Mouse (Mus musculus) C2C12 (cell line): ENCODE data around the gene Sh2b3. TPM values are rescaled to one million over a fixed set of nuclear protein-coding genes. Genes with fewer than 3 reads are reported as not detected.

Experiments used
- H3K27me3 ChIP-seq: one replicate; pipeline ENCODE4 v1.6.1; 2011; ENCODE audit not compliant: control insufficient read depth, insufficient read depth, insufficient read length
- H3K36me3 ChIP-seq: one replicate; pipeline ENCODE4 v1.6.1; 2011; ENCODE audit not compliant: control insufficient read depth, insufficient read depth
- H3K4me3 ChIP-seq: one replicate; pipeline ENCODE4 v1.5.1; 2011; ENCODE audit warnings: mild to moderate bottlenecking, control low read depth; ENCODE audit not compliant: poor library complexity, insufficient read depth, severe bottlenecking
- H3K79me2 ChIP-seq: one replicate; pipeline ENCODE4 v1.6.1; 2011; ENCODE audit not compliant: control insufficient read depth, insufficient read depth
- H3K79me3 ChIP-seq: one replicate; pipeline ENCODE4 v1.6.1; 2011; ENCODE audit warnings: low read depth, control low read depth
- H3ac ChIP-seq: one replicate; pipeline ENCODE3; 2011; ENCODE audit warnings: low read depth; ENCODE audit not compliant: control insufficient read depth, insufficient read length
- CEBPB ChIP-seq: IDR thresholded peaks from one replicate; pipeline ENCODE4 v1.6.1; 2011; ENCODE audit warnings: low read depth, mild to moderate bottlenecking, control low read depth, moderate library complexity
- CTCF ChIP-seq: IDR thresholded peaks from one replicate; pipeline ENCODE4 v1.5.1; 2011; ENCODE audit not compliant: control insufficient read depth, insufficient read depth, insufficient read length
- FOSL1 ChIP-seq: IDR thresholded peaks from one replicate; pipeline ENCODE4 v1.8.0; 2011; ENCODE audit warnings: mild to moderate bottlenecking, low read length; ENCODE audit not compliant: poor library complexity, insufficient read depth, severe bottlenecking
- MAX ChIP-seq: IDR thresholded peaks from one replicate; pipeline ENCODE4 v1.6.1; 2011; ENCODE audit warnings: mild to moderate bottlenecking, control low read depth
- MYOD1 ChIP-seq: IDR thresholded peaks from one replicate; pipeline ENCODE4 v1.6.1; 2011; ENCODE audit warnings: low read depth; ENCODE audit not compliant: control insufficient read depth, insufficient read length
- MYOG ChIP-seq: IDR thresholded peaks from one replicate; pipeline ENCODE4 v1.6.1; 2011; ENCODE audit not compliant: control insufficient read depth, insufficient read length; ENCODE audit errors: extremely low read depth
- USF1 ChIP-seq: IDR thresholded peaks from one replicate; pipeline ENCODE4 v1.6.1; 2011; ENCODE audit warnings: low read depth, mild to moderate bottlenecking, control low read depth, moderate library complexity
- polyA plus RNA-seq: library from polyadenylated mRNA; unstranded; fragments of >200 nt; fragmentation: generic; extraction: Trizol; gene quantifications from one replicate; pipeline ENCODE4 v1.2.1, GENCODE M21; 2012; ENCODE audit warnings: missing spikeins

The Sh2b3 gene
- polyA plus RNA-seq, 1 experiment: 46.2 TPM

DNA sequence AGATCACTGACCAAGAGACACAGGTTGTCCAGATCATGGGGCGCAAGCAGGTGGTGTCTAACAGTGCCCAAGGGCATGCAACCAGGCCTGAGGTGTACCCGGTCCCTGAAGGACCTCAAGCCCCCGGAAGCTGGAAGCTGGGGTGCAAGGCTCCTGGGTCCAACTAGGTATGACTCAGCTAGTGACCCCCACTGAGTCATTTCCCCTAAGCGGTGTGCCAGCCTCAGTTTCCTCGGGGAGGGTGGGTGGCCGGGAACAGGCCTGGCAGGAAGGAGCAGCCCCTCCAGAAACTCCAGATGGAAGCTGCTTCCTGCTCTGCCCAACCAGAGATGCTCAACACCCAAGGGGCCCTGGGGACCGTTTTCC is 3.2 kb downstream of the Sh2b3 start:
- Histone ChIP-seq H3K79me2 (peaks cover 74% of the 10 kb centered on the region), H3K4me3 (peak overlapping the region; percentile 79), H3K79me3 (peaks cover 63% of the 10 kb centered on the region), H3K36me3 (peaks cover 29% of the 10 kb centered on the region), H3K27me3 (no peaks in the 10 kb centered on the region), H3ac (peak overlapping the region; percentile 46)
- TF ChIP-seq CTCF (no peak), MAX (no peak), MYOD1 (no peak), CEBPB (no peak), FOSL1 (no peak), MYOG (no peak), USF1 (no peak)

DNA sequence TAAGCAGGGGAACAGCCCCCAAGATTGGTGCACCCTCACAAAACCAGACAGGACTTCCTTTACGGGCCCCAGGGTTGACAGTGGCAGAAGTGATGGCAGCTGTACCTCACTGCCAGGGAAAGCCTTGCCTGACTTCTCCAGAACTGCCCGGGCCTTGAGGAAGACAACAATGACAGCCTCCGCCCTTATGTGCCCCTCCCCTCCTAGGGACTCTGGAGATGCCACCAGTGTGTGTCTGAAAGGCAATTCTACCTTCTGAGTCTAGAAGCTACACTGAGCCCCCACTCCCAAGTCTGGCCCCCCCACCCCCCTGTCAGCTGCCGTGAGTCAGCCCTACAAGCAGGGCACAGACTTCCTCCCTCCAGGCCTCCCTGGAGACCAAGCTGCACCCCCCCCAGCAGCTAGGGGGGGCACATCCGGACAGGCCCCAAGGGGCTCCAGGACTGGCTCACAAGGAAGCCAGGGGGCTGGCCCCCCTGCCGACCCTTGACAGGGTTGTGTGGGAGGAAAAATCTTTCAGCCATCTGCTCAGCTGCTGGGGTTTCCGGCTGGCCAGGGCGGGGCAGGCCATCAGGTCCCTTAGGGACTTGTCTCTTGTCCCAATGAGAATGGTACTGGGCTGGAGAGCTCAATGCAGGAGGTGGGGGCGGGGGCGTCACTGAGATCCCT is 3.7 kb downstream of the Sh2b3 start:
- H3K4me3 ChIP-seq: peak overlapping the region; percentile 79
- peaks cover 79% of the 10 kb centered on the region for H3K79me2 ChIP-seq
- H3K79me3 ChIP-seq: peaks cover 65% of the 10 kb centered on the region
- peak overlapping the region; percentile 50 for H3ac ChIP-seq
- no peak for TF ChIP-seq MAX
- no peak for TF ChIP-seq CTCF
- no peak for TF ChIP-seq CEBPB
- no peak for TF ChIP-seq USF1
- TF ChIP-seq MYOD1: no peak
- TF ChIP-seq FOSL1: no peak
- no peak for TF ChIP-seq MYOG
- H3K36me3 ChIP-seq: peaks cover 34% of the 10 kb centered on the region
- no peaks in the 10 kb centered on the region for H3K27me3 ChIP-seq

DNA sequence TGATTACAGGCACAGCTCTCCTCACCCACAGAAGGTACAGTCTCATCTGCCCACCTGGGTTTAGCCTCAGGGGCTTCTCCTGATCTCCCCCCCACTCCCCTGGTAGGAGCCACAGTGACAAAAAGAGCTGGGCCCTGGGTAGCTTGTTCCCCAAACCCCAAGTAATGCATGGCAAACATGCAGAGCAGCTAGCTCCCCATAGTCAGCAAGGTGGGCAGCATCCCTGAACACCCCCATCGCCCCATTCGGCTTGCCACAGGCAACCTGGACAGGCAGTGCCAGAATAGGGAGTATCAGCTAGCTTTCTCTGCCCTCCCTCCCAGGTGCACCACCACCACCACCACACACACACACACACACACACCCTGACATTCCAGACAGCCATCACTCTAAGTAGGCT is 4.3 kb downstream of the Sh2b3 start:
- Histone ChIP-seq H3ac (peak overlapping the region; percentile 50), H3K79me2 (peaks cover 85% of the 10 kb centered on the region), H3K27me3 (no peaks in the 10 kb centered on the region), H3K36me3 (peaks cover 37% of the 10 kb centered on the region), H3K79me3 (peaks cover 68% of the 10 kb centered on the region), H3K4me3 (no peak overlapping the region)
- TF ChIP-seq CEBPB (no peak), FOSL1 (no peak), USF1 (no peak), MAX (no peak), CTCF (no peak), MYOG (no peak), MYOD1 (no peak)

DNA sequence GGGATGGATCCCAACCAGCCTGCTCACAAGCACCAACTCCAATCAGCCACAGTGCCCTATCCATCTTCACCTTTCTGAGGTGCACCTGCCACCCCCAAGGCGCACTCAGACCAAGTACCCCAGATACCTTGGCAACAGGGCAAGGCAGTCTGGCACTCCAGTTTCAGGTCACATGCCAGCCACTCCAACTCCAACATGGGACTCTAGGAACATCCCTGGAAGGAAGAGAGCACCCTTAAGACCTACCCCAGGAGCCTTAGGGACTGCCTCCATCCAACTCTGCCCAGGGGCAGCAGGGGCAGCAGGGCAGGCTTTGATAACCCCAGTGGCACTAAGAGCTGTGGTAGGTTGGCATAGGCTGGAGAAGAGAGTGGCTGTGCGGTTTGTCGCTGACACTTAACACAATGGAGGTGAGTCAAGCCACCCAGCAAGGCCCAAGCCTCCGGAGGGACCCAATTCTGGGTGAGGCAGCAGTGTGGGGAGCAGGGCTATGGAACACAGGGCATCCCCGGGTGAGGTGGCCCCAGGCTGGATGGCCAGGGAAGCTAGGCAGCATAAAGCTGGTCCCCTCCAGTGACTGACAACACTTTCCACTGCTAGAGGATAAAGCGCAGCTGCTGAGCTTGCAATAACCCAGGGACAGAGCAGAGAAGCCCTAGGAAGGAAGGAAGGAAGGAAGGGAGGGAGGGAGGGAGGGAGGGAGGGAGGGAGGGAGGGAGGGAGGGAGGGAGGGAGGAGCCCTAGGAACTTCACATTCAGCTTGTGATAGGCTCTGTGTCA is 4.9 kb downstream of the Sh2b3 start:
- Histone ChIP-seq H3ac (no peak overlapping the region), H3K79me2 (peaks cover 91% of the 10 kb centered on the region), H3K36me3 (peaks cover 43% of the 10 kb centered on the region), H3K79me3 (peaks cover 73% of the 10 kb centered on the region), H3K4me3 (no peak overlapping the region), H3K27me3 (no peaks in the 10 kb centered on the region)
- TF ChIP-seq MYOD1 (no peak), CTCF (no peak), CEBPB (no peak), USF1 (no peak), FOSL1 (no peak), MYOG (no peak), MAX (no peak)

DNA sequence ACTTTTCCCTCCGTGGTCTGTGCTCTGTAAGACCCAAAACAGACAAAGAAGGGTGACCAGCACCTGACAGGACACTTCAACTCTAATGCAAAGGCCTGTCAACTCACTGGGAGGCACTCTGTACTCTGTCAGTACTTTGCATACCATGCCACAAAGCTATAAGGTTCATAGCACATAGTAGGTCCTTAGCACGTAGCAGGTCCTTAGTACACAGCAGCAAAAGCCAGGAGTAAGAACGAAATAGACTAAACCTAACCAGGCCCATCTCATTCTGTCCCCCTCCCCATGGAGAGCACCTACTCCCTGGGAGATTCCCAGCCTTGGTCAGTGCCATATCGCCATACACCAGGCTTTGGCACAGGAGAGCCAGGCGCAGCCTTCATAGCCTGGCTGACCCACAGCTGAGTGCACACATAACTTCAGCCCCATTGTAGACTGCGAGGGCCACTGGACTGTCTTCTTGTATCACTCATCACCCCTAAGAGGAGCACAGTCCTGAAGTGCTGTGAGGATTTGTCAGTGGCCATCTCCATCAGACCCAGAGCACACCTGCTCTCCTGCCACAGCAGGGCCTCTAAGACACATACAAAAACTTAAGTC is 6.3 kb downstream of the Sh2b3 start:
- H3K4me3 ChIP-seq: no peak overlapping the region
- TF ChIP-seq CTCF (no peak), MYOD1 (no peak), CEBPB (no peak), MYOG (no peak), FOSL1 (no peak), MAX (no peak), USF1 (no peak)
- no peak overlapping the region for H3ac ChIP-seq
- H3K79me2 ChIP-seq: peaks cover 100% of the 10 kb centered on the region
- peaks cover 86% of the 10 kb centered on the region for H3K79me3 ChIP-seq
- H3K36me3 ChIP-seq: peaks cover 57% of the 10 kb centered on the region
- H3K27me3 ChIP-seq: no peaks in the 10 kb centered on the region
